Mouse (Mus musculus): ENCODE data around the gene Kncn.

DNA sequence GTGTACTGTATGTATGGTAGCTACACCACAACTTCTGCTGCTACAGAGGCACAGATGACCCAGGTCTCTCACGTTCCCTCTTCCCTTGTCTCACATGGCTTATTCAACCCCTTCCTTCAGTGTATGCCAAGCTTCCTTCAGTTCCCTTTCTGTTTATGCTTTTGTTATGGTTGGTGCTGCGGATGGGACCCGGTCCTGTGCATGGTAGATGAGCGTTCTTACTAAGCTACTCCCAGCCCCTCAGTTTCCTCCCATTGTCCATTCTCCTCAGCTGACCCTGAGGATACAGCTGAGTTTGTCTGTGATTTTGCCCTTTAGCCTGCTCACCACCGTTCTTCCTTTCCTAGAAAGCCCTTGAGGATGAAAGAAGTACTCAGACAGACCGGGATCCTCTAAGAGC is 32.6 kb upstream of the Kncn start:
- no peak for TF ChIP-seq CTCF (IDR thresholded peaks at IDR 0.05; ENCODE audit: low read depth, low read length)
- TF ChIP-seq TAL1 (conservative IDR thresholded peaks at IDR 0.05; ENCODE audit: low read depth, low read length): no peak

Measured in G1E (cell line).